ENCODE assay signal across 1 mouse cellular context in genomic region chr15:82223251-82223650, GRCm38 (mm10).
TF ChIP-seq lines count a peak whose summit lies in the region.

No protein-coding gene starts in this region.

TF ChIP-seq in myocyte, 11 proteins besides CTCF, POLR2A, EP300 and RAD21 (continued from another document):
- no peak for TF ChIP-seq MYOD1 (IDR thresholded peaks at IDR 0.05; ENCODE audit: control insufficient read depth in 1 of 3, insufficient read length in 2 of 3, low read depth in 2 of 3)
- no peak for TF ChIP-seq SRF (IDR thresholded peaks at IDR 0.05; ENCODE audit: control insufficient read depth, insufficient read length, low read depth)
